Comparison of ENCODE assay signal across 13 mouse cellular contexts in genomic region chr11:113816971-113817548, GRCm38 (mm10).
DNase-seq lines count a peak whose midpoint lies in the region; ATAC-seq lines count a peak whose summit lies in the region.
"Had no signal": no experiment of that assay in that cellular context is flagged by ENCODE, and none has a peak within 500 bp of the region (broad histone marks: within the 10 kb centered on the region; RNA-seq: fewer than 3 reads in every experiment).

No protein-coding gene starts in this region.

- no peaks in the 10 kb centered on the region for H3K36me3 ChIP-seq in lung, embryonic 16.5 days (ENCODE audit: control insufficient read depth, insufficient read depth, low read length)
- H3K36me3 ChIP-seq in stomach, embryonic 15.5 days, result no peaks in the 10 kb centered on the region

- H3K27me3 ChIP-seq in lung, embryonic 16.5 days (ENCODE audit: control insufficient read depth, insufficient read depth, low read depth, low read length), result no peaks in the 10 kb centered on the region
- no peaks in the 10 kb centered on the region for H3K27me3 ChIP-seq in stomach, embryonic 15.5 days (replicated peaks)

- WGBS in lung, embryonic 16.5 days, result 58% methylated on average over 12 of the region's 12 CpGs
- 60% methylated on average over 12 of the region's 12 CpGs for WGBS in stomach, embryonic 15.5 days

- peak; percentile 27; the same call in 1 of the 2 replicates for ATAC-seq in lung, embryonic 16.5 days (ENCODE audit: low read depth)
- ATAC-seq in stomach, embryonic 15.5 days (ENCODE audit: insufficient read depth, low FRiP score, low read depth), result peak; percentile 47; the same call in 1 of the 2 replicates

- no peak overlapping the region for H3K4me2 ChIP-seq in lung, embryonic 16.5 days (ENCODE audit: low read depth, low read length)
- H3K4me2 ChIP-seq in stomach, embryonic 15.5 days, result no peak overlapping the region
- H3K4me2 ChIP-seq: limb, embryonic 13.5 days had no signal

- H3K4me1 ChIP-seq in lung, embryonic 16.5 days (replicated peaks; ENCODE audit: control insufficient read depth, insufficient read depth, low read length), result peaks cover 10% of the 10 kb centered on the region; the same call in 1 of the 2 replicates
- peaks cover 8% of the 10 kb centered on the region for H3K4me1 ChIP-seq in stomach, embryonic 15.5 days
- H3K4me1 ChIP-seq: limb, embryonic 13.5 days had no signal

- DNase-seq in lung, postnatal 10 days, result no peak
- peak; percentile 63 for DNase-seq in adrenal gland, postnatal 10 days
- peak; percentile 29 for DNase-seq in fibroblast of lung, adult 2 months (ENCODE audit: low read depth)
- DNase-seq in left cerebral cortex, adult 9 months (ENCODE audit: low spot score in 2 of 2), result no peak
- DNase-seq in cerebellum, adult 8-10 months, result no peak
- DNase-seq: cerebellum, adult 11-12 months; heart, adult 11 months; kidney, adult 18-20 months; right cerebral cortex, postnatal 25 days; thymus, postnatal 14 days had no signal

- H3K9ac ChIP-seq in lung, embryonic 16.5 days (ENCODE audit: low read length), result no peak overlapping the region
- H3K9ac ChIP-seq in stomach, embryonic 15.5 days, result no peak overlapping the region
- H3K9ac ChIP-seq: limb, embryonic 13.5 days had no signal

- no peak overlapping the region for H3K27ac ChIP-seq in lung, embryonic 16.5 days (ENCODE audit: low read length)
- peak overlapping the region; percentile 26; the same call in 1 of the 2 replicates for H3K27ac ChIP-seq in stomach, embryonic 15.5 days
- H3K27ac ChIP-seq: limb, embryonic 13.5 days had no signal

- H3K4me3 ChIP-seq in lung, embryonic 16.5 days (ENCODE audit: low read length), result no peak overlapping the region
- H3K4me3 ChIP-seq in stomach, embryonic 15.5 days (replicated peaks), result no peak overlapping the region
- H3K4me3 ChIP-seq: limb, embryonic 13.5 days had no signal

- H3K9me3 ChIP-seq in lung, embryonic 16.5 days (ENCODE audit: control insufficient read depth, low read length), result no peaks in the 10 kb centered on the region
- no peaks in the 10 kb centered on the region for H3K9me3 ChIP-seq in stomach, embryonic 15.5 days
- H3K9me3 ChIP-seq: limb, embryonic 13.5 days had no signal

Comparison
In these comparisons a context has a peak if more than half of its experiments do, and no peak if none do; other contexts are left out.
1. DNase-seq: peak in adrenal gland, postnatal 10 days (single experiment) and fibroblast of lung, adult 2 months (single experiment); none in lung, postnatal 10 days (single experiment), left cerebral cortex, adult 9 months (0 of 2) and cerebellum, adult 8-10 months (single experiment).